Mouse (Mus musculus) cerebellum, adult 2 months (tissue): ENCODE measurements around the gene Ndufa7. TPM values are rescaled to one million over a fixed set of nuclear protein-coding genes. Genes with fewer than 3 reads are reported as not detected.
"Not testable (repeated sequence)": the region's sequence is repeated elsewhere in the genome, so short reads cannot be mapped to it uniquely, and the experiment has no call there.

Experiments
- DNase-seq, 2 experiments: peaks; one replicate each; pipeline ENCODE4 v3.0.0; 2021
- H3K27ac ChIP-seq: fragments of 200-500 bp; 2 replicates; pipeline ENCODE4 v1.5.1; 2012; ENCODE audit warnings: low read length, control low read depth, inconsistent platforms; ENCODE audit not compliant: insufficient read depth
- H3K27me3 ChIP-seq: fragments of 200-500 bp; 2 replicates; pipeline ENCODE4 v1.6.1; 2012; ENCODE audit warnings: inconsistent platforms, mild to moderate bottlenecking, low read length, moderate library complexity; ENCODE audit not compliant: control insufficient read depth, insufficient read depth
- H3K4me1 ChIP-seq: fragments of 200-500 bp; 2 replicates; pipeline ENCODE4 v1.6.1; 2011; ENCODE audit warnings: low read length; ENCODE audit not compliant: control insufficient read depth, insufficient read depth
- H3K4me3 ChIP-seq: fragments of 200-500 bp; replicated peaks from 2 replicates; pipeline ENCODE3; 2011; ENCODE audit warnings: mild to moderate bottlenecking, low read depth, low read length, control low read depth; ENCODE audit not compliant: insufficient read depth
- CTCF ChIP-seq: fragments of 200-500 bp; IDR thresholded peaks from 2 replicates; pipeline ENCODE4 v1.5.1; 2011; ENCODE audit warnings: low read depth, mild to moderate bottlenecking, control low read depth, low read length, moderate library complexity, borderline replicate concordance; ENCODE audit not compliant: insufficient read depth
- POLR2A ChIP-seq: fragments of 200-500 bp; IDR thresholded peaks from 2 replicates; pipeline ENCODE4 v1.6.1; 2011; ENCODE audit warnings: low read length, control low read depth, borderline replicate concordance; ENCODE audit not compliant: insufficient read depth
- WGBS: fragments of 180-500 bp; shearing (Covaris S2); methylation state at CpG from one replicate; pipeline ENCODE4 v1.1.7; 2018; 5-methylcytosine and 5-hydroxymethylcytosine counted together
- polyA plus RNA-seq: library from polyadenylated mRNA; depleted of rRNA; stranded (reverse); fragments of >200 nt; gene quantifications from 2 replicates; pipeline ENCODE4 v1.2.3, GENCODE M21; 2012; rRNA removed

Ndufa7 gene
- polyA plus RNA-seq, 1 experiment: 341 TPM

DNA sequence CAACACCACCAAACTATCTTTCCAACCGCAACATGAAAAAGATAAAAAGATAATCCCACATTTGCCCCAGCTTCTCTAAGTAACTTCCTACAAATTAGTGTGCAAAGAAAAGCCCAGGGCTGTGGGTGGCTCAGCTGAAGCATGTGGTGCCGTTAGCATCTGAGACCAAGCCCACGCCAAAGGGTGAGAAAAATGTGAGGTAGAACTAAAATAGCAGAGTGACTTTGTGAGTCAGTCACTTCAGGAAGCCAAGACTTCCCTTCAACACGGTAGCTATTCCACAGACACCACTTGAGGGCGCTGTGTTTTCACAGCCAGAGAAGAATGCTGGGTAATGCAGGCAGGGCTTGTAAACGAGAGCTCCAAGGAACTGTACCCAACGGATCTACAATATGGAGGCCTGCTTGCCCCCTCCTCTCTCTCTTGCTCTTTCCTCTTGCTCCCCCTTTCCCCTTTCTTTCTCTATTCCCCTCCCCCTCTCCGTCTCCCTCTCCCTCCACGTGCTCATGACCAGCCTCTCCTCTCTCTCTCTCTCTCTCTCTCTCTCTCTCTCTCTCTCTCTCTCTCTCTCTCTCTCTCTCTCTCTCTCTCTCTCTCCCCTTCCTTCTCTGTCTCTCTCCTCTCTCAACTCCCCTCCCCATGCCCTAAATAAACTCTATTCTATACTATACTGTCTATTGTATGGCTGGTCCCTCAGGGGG, 41.1 kb downstream of the Ndufa7 start:
- no peak overlapping the region for H3K4me3 ChIP-seq
- H3K27ac ChIP-seq: no peak overlapping the region
- H3K27me3 ChIP-seq: no peaks in the 10 kb centered on the region
- peak in 1 of 2 experiments; percentile 15 for DNase-seq
- 38% methylated on average over 9 of the region's 9 CpGs for WGBS
- TF ChIP-seq CTCF (peak; percentile 22; the same call in 1 of the 2 replicates), POLR2A (no peak)
- no peaks in the 10 kb centered on the region for H3K4me1 ChIP-seq

DNA sequence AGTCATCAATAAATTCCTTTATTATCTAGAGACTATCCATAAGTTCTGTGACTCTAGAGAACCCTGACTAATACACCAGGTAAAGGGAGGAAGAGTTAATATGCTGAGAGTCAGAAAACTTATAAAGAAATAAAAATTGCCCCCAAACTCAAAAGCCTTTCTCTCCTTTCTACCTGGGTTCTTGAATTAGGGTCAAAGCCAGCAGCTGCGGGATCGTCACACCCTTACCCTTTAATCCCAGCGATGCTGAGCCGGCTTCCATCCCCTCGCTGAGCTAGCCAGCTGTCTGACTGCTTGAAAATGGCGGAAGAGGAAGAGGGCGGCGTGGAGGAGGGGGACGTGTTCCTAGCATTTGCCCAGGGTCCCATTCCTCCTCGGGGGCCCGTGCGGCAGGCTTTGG, 49.2 kb downstream of the Ndufa7 start, which contains the start of gene Gm7029:
Gm7029 (plus strand) TSS at position 301 of the 400 bp plus-strand sequence.
- not testable (repeated sequence) for H3K4me3 ChIP-seq

DNA sequence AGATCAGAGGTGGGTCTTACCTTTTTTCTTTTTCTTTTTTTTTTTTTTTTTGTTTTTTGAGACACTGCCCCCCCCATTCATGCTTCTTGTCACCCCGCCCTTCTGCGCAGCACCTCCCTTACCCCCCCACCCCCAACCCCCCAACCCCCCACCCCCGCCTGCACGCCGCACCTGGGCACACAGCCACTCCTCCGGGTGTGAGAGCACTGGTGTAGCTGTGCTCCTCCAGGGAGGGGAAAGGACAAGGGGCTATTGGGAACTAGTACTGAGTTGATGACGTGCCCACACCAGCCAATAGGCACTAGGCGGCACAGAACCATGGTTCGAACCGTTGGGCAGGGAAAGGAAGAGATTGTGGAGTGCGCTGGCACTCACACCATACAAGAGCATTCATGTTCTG, 50.0 kb downstream of the Ndufa7 start:
- Histone ChIP-seq H3K4me1 (no peaks in the 10 kb centered on the region), H3K4me3 (no peak overlapping the region), H3K27me3 (no peaks in the 10 kb centered on the region), H3K27ac (no peak overlapping the region)
- TF ChIP-seq POLR2A (no peak), CTCF (no peak)
- WGBS: 86% methylated on average over 11 of the region's 11 CpGs
- peak; percentile 35 to 43 for DNase-seq

More for the DNA sequence above, 49.2 kb downstream of the Ndufa7 start, which contains the start of gene Gm7029:
- not testable (repeated sequence) for H3K4me1 ChIP-seq, DNase-seq, H3K27ac ChIP-seq, H3K27me3 ChIP-seq
- 71% methylated on average over 6 of the region's 12 CpGs for WGBS

GRCm38 (mm10) chr17:33875797-33876196, 51.4 kb downstream of the Ndufa7 start:
- DNase-seq, H3K4me1 ChIP-seq, H3K4me3 ChIP-seq, H3K27ac ChIP-seq, H3K27me3 ChIP-seq: not testable (repeated sequence)
- WGBS: 82% methylated on average over 5 of the region's 5 CpGs

DNA sequence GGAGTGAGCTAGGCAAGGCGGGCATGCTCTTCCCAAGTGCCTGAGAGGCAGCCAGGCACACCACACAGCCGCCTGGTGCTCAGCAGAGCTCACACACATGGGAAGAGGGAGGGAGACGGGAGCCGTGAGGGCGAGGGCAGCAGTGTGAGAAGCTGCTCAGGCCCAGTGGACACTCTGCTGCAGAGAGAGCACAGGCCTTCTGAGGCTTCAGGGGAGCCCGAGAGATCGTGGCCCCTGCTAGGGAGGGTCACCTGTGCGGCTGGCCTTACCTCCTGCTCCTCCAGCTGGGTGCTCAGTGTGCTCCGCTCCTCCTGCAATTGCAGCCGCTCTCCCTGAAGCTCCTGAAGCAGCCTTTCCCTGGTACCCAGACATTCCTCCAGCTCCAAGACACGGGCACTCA, 59.9 kb downstream of the Ndufa7 start:
- H3K4me3 ChIP-seq, DNase-seq: not testable (repeated sequence)
- WGBS: 89% methylated on average over 10 of the region's 11 CpGs

DNA sequence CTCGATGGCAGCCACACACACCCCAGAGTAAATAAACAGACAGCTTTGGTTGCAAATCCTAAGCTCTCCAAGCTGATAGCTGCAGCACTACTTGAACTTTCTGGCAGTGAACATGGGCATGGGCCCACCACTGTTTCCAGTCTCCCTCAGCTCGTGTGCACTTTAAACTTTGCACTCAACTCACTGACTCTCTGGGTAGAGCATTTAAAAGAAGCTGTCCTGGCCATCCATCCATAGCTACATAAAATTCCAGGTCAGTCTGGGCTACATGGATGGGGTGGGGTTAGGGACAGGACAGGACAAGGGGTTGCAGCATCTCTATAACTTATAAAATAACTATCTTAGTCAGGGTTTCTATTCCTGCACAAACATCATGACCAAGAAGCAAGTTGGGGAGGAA, 63.4 kb downstream of the Ndufa7 start:
- not testable (repeated sequence) for H3K27me3 ChIP-seq, H3K4me1 ChIP-seq, H3K27ac ChIP-seq, H3K4me3 ChIP-seq, DNase-seq
- 67% methylated on average over 2 of the region's 2 CpGs for WGBS

More for the DNA sequence above, 59.9 kb downstream of the Ndufa7 start:
- not testable (repeated sequence) for H3K27me3 ChIP-seq, H3K4me1 ChIP-seq, H3K27ac ChIP-seq

Other genes with a start within 250 kb of the Ndufa7 start
- 99.1 and 107 TPM in 2 replicates for gene Zfp414, start 195.5 kb upstream of the Ndufa7 start, polyA plus RNA-seq
- 2.8 and 3.4 TPM in 2 replicates for gene Pram1, start 186.5 kb upstream of the Ndufa7 start, polyA plus RNA-seq
- 270 and 273 TPM in 2 replicates for gene Hnrnpm, start 137.7 kb upstream of the Ndufa7 start, polyA plus RNA-seq
- 157 and 171 TPM in 2 replicates for gene March2, start 105.9 kb upstream of the Ndufa7 start, polyA plus RNA-seq
- 494 and 510 TPM in 2 replicates for gene Rab11b, start 64.0 kb upstream of the Ndufa7 start, polyA plus RNA-seq
- gene Angptl4, start 42.7 kb upstream of the Ndufa7 start, polyA plus RNA-seq: 1.6 and 1.9 TPM in 2 replicates
- gene Kank3, start 14.1 kb upstream of the Ndufa7 start, polyA plus RNA-seq: 52.1 and 59.5 TPM in 2 replicates
- 471 and 493 TPM in 2 replicates for gene Rps28, start within 50 bp of the Ndufa7 start, polyA plus RNA-seq
- 34.4 and 34.7 TPM in 2 replicates for gene Cd320, start 18.5 kb downstream of the Ndufa7 start, polyA plus RNA-seq
- gene Gm7029, start 49.3 kb downstream of the Ndufa7 start, polyA plus RNA-seq: not detected in 2 replicates
- 2.2 and 2.3 TPM in 2 replicates for gene Kifc1, start 66.1 kb downstream of the Ndufa7 start, polyA plus RNA-seq
- 0.48 and 0.65 TPM in 2 replicates for gene Platr17, start 80.6 kb downstream of the Ndufa7 start, polyA plus RNA-seq
- 28.6 and 30.4 TPM in 2 replicates for gene Daxx, start 84.8 kb downstream of the Ndufa7 start, polyA plus RNA-seq
- 27.7 and 28.5 TPM in 2 replicates for gene Tapbp, start 91.3 kb downstream of the Ndufa7 start, polyA plus RNA-seq
- 30.2 and 33.4 TPM in 2 replicates for gene Zbtb22, start 91.3 kb downstream of the Ndufa7 start, polyA plus RNA-seq
- gene Rgl2, start 105.0 kb downstream of the Ndufa7 start, polyA plus RNA-seq: 171 and 183 TPM in 2 replicates
- gene Pfdn6, start 115.8 kb downstream of the Ndufa7 start, polyA plus RNA-seq: 117 and 135 TPM in 2 replicates
- 13.3 and 14.0 TPM in 2 replicates for gene Wdr46, start 116.1 kb downstream of the Ndufa7 start, polyA plus RNA-seq
- 8.4 and 8.6 TPM in 2 replicates for gene B3galt4, start 126.9 kb downstream of the Ndufa7 start, polyA plus RNA-seq
- gene Vps52, start 131.2 kb downstream of the Ndufa7 start, polyA plus RNA-seq: 73.5 and 77.0 TPM in 2 replicates
- gene Rps18, start 131.4 kb downstream of the Ndufa7 start, polyA plus RNA-seq: 283 and 320 TPM in 2 replicates
- gene H2-K1, start 175.8 kb downstream of the Ndufa7 start, polyA plus RNA-seq: 61.9 and 77.5 TPM in 2 replicates
- 66.4 and 74.6 TPM in 2 replicates for gene Ring1, start 200.1 kb downstream of the Ndufa7 start, polyA plus RNA-seq
- 82.9 and 89.8 TPM in 2 replicates for gene H2-Ke6, start 203.5 kb downstream of the Ndufa7 start, polyA plus RNA-seq
- 120 and 123 TPM in 2 replicates for gene Slc39a7, start 207.1 kb downstream of the Ndufa7 start, polyA plus RNA-seq
- 78.0 and 83.2 TPM in 2 replicates for gene Rxrb, start 207.2 kb downstream of the Ndufa7 start, polyA plus RNA-seq
- gene Col11a2, start 214.9 kb downstream of the Ndufa7 start, polyA plus RNA-seq: 12.2 and 15.2 TPM in 2 replicates